Mouse (Mus musculus): ENCODE results near the gene Mcl1. TPM values are rescaled to one million over a fixed set of nuclear protein-coding genes. Genes with fewer than 3 reads are reported as not detected.
"Not testable (repeated sequence)": the region's sequence is repeated elsewhere in the genome, so short reads cannot be mapped to it uniquely, and the experiment has no call there.

Gene Mcl1
- polyA plus RNA-seq, 1 experiment from 2014 or later: 38.1 TPM

GRCm38 (mm10) chr3:95663969-95664608, 5.5 kb downstream of the Mcl1 start:
- H3K36me3 ChIP-seq (ENCODE audit: insufficient read depth, low read length): peaks cover 37% of the 10 kb centered on the region
- peaks cover 81% of the 10 kb centered on the region for H3K4me1 ChIP-seq (ENCODE audit: insufficient read depth, low read length)
- no peak for ATAC-seq (ENCODE audit: low FRiP score, low TSS enrichment)
- H3K4me2 ChIP-seq (replicated peaks; ENCODE audit: low read depth, low read length): no peak overlapping the region
- H3K4me3 ChIP-seq (ENCODE audit: low read length): no peak overlapping the region
- no peaks in the 10 kb centered on the region for H3K9me3 ChIP-seq (ENCODE audit: low read length)
- H3K9ac ChIP-seq (replicated peaks; ENCODE audit: low read length): no peak overlapping the region
- 91% methylated on average over 3 of the region's 3 CpGs for WGBS
- peak overlapping the region; percentile 5 for H3K27ac ChIP-seq (ENCODE audit: low read length)
- no peaks in the 10 kb centered on the region for H3K27me3 ChIP-seq (ENCODE audit: insufficient read depth, low read length)

GRCm38 (mm10) chr3:95664940-95665352, 6.4 kb downstream of the Mcl1 start:
- no peaks in the 10 kb centered on the region for H3K9me3 ChIP-seq (ENCODE audit: low read length)
- H3K4me3 ChIP-seq (ENCODE audit: low read length): no peak overlapping the region
- H3K27me3 ChIP-seq (ENCODE audit: insufficient read depth, low read length): no peaks in the 10 kb centered on the region
- H3K36me3 ChIP-seq (ENCODE audit: insufficient read depth, low read length): peaks cover 43% of the 10 kb centered on the region
- H3K9ac ChIP-seq (replicated peaks; ENCODE audit: low read length): no peak overlapping the region
- ATAC-seq (ENCODE audit: low FRiP score, low TSS enrichment): no peak
- H3K27ac ChIP-seq (ENCODE audit: low read length): peak overlapping the region; percentile 3; the same call in 1 of the 2 replicates
- 85% methylated on average over 4 of the region's 4 CpGs for WGBS
- H3K4me1 ChIP-seq (ENCODE audit: insufficient read depth, low read length): peaks cover 81% of the 10 kb centered on the region
- no peak overlapping the region for H3K4me2 ChIP-seq (replicated peaks; ENCODE audit: low read depth, low read length)

DNA sequence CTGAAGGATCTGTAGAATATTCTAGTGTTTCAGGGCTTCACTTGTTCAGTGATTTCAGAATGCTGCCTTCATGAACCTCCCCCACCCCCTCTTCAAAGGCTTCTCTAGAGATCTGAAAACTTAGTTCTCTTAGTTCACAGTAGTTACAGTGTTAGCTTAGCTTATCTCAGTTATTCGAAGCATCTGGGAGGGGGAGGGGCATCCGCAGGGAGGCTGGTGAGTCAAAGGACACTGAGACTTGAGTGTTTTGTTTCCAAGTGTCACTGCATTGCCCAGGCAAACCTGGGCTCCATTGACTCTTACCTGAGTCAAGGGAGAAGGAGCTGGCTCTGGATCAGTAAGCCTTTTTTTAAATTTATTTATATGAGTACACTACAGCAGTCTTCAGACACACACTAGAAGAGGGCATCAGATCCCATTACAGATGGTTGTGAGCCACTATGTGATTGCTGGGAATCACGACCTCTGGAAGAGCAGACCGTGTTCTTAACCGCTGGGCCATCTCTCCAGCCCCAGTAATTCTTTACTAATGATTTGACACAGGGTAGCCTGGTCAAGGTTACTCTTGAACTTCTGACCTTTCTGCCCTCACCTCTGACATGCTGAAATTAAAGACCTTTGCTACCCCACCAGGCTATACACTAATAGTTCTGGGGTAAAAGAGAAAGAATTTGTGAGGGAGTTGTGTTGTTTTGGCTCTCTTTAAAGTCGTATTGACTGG, 7.7 kb downstream of the Mcl1 start:
- 29% methylated on average over 6 of the region's 6 CpGs for WGBS
- H3K4me3 ChIP-seq (ENCODE audit: low read length): no peak overlapping the region
- ATAC-seq (ENCODE audit: low FRiP score, low TSS enrichment): no peak
- H3K27ac ChIP-seq (ENCODE audit: low read length): peak overlapping the region; percentile 19; the same call in 1 of the 2 replicates
- H3K36me3 ChIP-seq (ENCODE audit: insufficient read depth, low read length): peaks cover 33% of the 10 kb centered on the region
- peaks cover 69% of the 10 kb centered on the region for H3K4me1 ChIP-seq (ENCODE audit: insufficient read depth, low read length)
- H3K27me3 ChIP-seq (ENCODE audit: insufficient read depth, low read length): no peaks in the 10 kb centered on the region
- no peak overlapping the region for H3K9ac ChIP-seq (replicated peaks; ENCODE audit: low read length)
- H3K4me2 ChIP-seq (replicated peaks; ENCODE audit: low read depth, low read length): no peak overlapping the region
- H3K9me3 ChIP-seq (ENCODE audit: low read length): no peaks in the 10 kb centered on the region

- Histone ChIP-seq H3K36me3 (ENCODE audit: insufficient read depth, low read length) (peaks cover 25% of the 10 kb centered on the region), H3K4me3 (ENCODE audit: low read length) (no peak overlapping the region), H3K27ac (ENCODE audit: low read length) (peak overlapping the region; percentile 92), H3K9ac (replicated peaks; ENCODE audit: low read length) (peak overlapping the region; percentile 44), H3K4me1 (ENCODE audit: insufficient read depth, low read length) (peaks cover 67% of the 10 kb centered on the region), H3K4me2 (replicated peaks; ENCODE audit: low read depth, low read length) (peak overlapping the region; percentile 11; the same call in 1 of the 2 replicates), H3K9me3 (ENCODE audit: low read length) (no peaks in the 10 kb centered on the region), H3K27me3 (ENCODE audit: insufficient read depth, low read length) (no peaks in the 10 kb centered on the region)
- 51% methylated on average over 4 of the region's 4 CpGs for WGBS
- no peak for ATAC-seq (ENCODE audit: low FRiP score, low TSS enrichment)
These were observed 8.9 kb downstream of the Mcl1 start for GRCm38 (mm10) chr3:95667521-95667920.

DNA sequence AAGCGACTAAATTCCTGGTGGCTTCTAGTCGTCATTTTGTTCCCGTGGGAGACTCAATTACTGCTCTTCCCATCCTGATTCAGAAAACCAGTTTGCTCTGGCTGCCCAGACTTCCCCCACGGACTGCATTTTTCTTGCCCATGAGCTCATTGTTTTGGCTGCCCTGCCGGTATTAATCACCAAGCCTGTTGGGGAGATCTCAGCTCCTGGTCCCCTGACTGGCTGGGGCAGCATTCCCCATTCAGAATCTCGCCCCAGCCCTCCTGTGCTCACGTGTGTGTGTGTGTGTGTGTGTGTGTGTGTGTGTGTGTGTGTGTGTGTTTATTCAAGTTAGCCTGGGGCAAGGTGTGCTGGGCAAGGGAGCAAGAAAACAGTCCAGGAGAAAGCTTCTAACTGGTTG, 9.4 kb downstream of the Mcl1 start:
- Histone ChIP-seq H3K4me2 (replicated peaks; ENCODE audit: low read depth, low read length) (no peak overlapping the region), H3K9me3 (ENCODE audit: low read length) (no peaks in the 10 kb centered on the region), H3K9ac (replicated peaks; ENCODE audit: low read length) (peak overlapping the region; percentile 44), H3K27me3 (ENCODE audit: insufficient read depth, low read length) (no peaks in the 10 kb centered on the region), H3K4me1 (ENCODE audit: insufficient read depth, low read length) (peaks cover 67% of the 10 kb centered on the region), H3K4me3 (ENCODE audit: low read length) (no peak overlapping the region), H3K27ac (ENCODE audit: low read length) (peak overlapping the region; percentile 92), H3K36me3 (ENCODE audit: insufficient read depth, low read length) (peaks cover 21% of the 10 kb centered on the region)
- 29% methylated on average over 7 of the region's 7 CpGs for WGBS
- ATAC-seq (ENCODE audit: low FRiP score, low TSS enrichment): peak; percentile 44

GRCm38 (mm10) chr3:95668589-95669308, 10.2 kb downstream of the Mcl1 start:
- Histone ChIP-seq H3K4me3 (ENCODE audit: low read length) (no peak overlapping the region), H3K36me3 (ENCODE audit: insufficient read depth, low read length) (peaks cover 16% of the 10 kb centered on the region), H3K27me3 (ENCODE audit: insufficient read depth, low read length) (no peaks in the 10 kb centered on the region), H3K9ac (replicated peaks; ENCODE audit: low read length) (no peak overlapping the region), H3K4me1 (ENCODE audit: insufficient read depth, low read length) (peaks cover 67% of the 10 kb centered on the region), H3K27ac (ENCODE audit: low read length) (peak overlapping the region; percentile 92), H3K4me2 (replicated peaks; ENCODE audit: low read depth, low read length) (no peak overlapping the region), H3K9me3 (ENCODE audit: low read length) (no peaks in the 10 kb centered on the region)
- ATAC-seq (ENCODE audit: low FRiP score, low TSS enrichment): no peak
- WGBS: 78% methylated on average over 7 of the region's 7 CpGs

DNA sequence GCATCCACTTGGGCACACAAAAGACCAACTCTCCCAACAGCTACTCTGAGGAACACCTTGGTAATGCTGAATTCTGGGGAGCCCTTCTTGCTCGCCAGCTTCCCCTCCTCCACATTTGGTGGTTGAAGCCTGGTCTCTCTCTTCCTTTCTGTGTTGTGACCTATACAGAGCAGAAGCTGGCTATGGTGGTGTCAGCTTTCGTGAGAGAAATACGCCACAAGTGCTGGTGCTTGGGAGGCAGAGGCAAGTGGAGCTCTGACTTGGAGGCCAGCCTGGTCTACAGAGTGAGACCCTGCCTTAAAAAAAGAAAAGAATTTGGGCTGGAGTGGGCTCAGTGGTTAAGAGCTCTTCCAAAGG, 10.7 kb downstream of the Mcl1 start:
- Histone ChIP-seq H3K4me2 (replicated peaks; ENCODE audit: low read depth, low read length) (no peak overlapping the region), H3K9ac (replicated peaks; ENCODE audit: low read length) (no peak overlapping the region), H3K4me3 (ENCODE audit: low read length) (no peak overlapping the region), H3K36me3 (ENCODE audit: insufficient read depth, low read length) (peaks cover 12% of the 10 kb centered on the region), H3K27me3 (ENCODE audit: insufficient read depth, low read length) (no peaks in the 10 kb centered on the region), H3K4me1 (ENCODE audit: insufficient read depth, low read length) (peaks cover 67% of the 10 kb centered on the region), H3K9me3 (ENCODE audit: low read length) (no peaks in the 10 kb centered on the region), H3K27ac (ENCODE audit: low read length) (peak overlapping the region; percentile 92; the same call in 1 of the 2 replicates)
- no peak for ATAC-seq (ENCODE audit: low FRiP score, low TSS enrichment)
- WGBS: 98% methylated on average over 3 of the region's 3 CpGs

GRCm38 (mm10) chr3:95670419-95670818, 11.8 kb downstream of the Mcl1 start:
- not testable (repeated sequence) for H3K4me2 ChIP-seq (replicated peaks; ENCODE audit: low read depth, low read length); H3K27ac ChIP-seq (ENCODE audit: low read length); H3K4me3 ChIP-seq (ENCODE audit: low read length); H3K27me3 ChIP-seq (ENCODE audit: insufficient read depth, low read length); ATAC-seq (ENCODE audit: low FRiP score, low TSS enrichment); H3K9ac ChIP-seq (replicated peaks; ENCODE audit: low read length); H3K9me3 ChIP-seq (ENCODE audit: low read length); H3K36me3 ChIP-seq (ENCODE audit: insufficient read depth, low read length)
- H3K4me1 ChIP-seq (ENCODE audit: insufficient read depth, low read length): peaks cover 69% of the 10 kb centered on the region
- 92% methylated on average over 3 of the region's 3 CpGs for WGBS

- 78% methylated on average over 5 of the region's 5 CpGs for WGBS
- Histone ChIP-seq H3K4me2 (replicated peaks; ENCODE audit: low read depth, low read length) (no peak overlapping the region), H3K27ac (ENCODE audit: low read length) (no peak overlapping the region), H3K9ac (replicated peaks; ENCODE audit: low read length) (no peak overlapping the region), H3K36me3 (ENCODE audit: insufficient read depth, low read length) (peaks cover 6% of the 10 kb centered on the region; the same call in 1 of the 2 replicates), H3K4me1 (ENCODE audit: insufficient read depth, low read length) (peaks cover 69% of the 10 kb centered on the region), H3K27me3 (ENCODE audit: insufficient read depth, low read length) (no peaks in the 10 kb centered on the region), H3K9me3 (ENCODE audit: low read length) (no peaks in the 10 kb centered on the region), H3K4me3 (ENCODE audit: low read length) (no peak overlapping the region)
- no peak for ATAC-seq (ENCODE audit: low FRiP score, low TSS enrichment)
These were observed 12.6 kb downstream of the Mcl1 start for GRCm38 (mm10) chr3:95671201-95671600.
